Mouse (Mus musculus) retina, embryonic 14.5 days (tissue): Measurements from ENCODE around the gene Loxl4.
A peak's percentile ranks its signal among the peaks of the same experiment; 100 is the strongest.

ENCODE experiments used
- DNase-seq: peaks from one replicate; pipeline ENCODE4 v3.0.0-alpha.2; 2015; ENCODE audit warnings: low spot score

Gene Loxl4

DNA sequence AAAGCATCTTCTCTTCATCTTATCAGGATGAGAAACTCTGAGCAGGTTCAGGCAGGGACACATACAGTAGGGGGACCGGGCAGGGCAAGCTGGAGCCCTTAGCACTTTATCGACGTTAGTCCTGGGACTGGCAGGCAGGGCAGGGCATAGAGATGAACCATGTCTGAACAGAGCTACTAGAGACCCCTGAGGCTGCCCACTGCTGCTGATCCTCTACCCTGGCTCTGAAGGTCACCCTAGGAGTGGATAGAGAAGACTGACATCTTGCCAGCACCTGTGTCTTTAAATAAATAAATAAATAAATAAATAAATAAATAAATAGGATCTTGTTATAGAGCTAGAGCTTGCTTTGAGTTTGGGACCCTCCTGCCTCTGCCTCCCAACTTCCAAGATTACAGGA lies 2.9 kb downstream of the Loxl4 start:
- no peak for DNase-seq

DNA sequence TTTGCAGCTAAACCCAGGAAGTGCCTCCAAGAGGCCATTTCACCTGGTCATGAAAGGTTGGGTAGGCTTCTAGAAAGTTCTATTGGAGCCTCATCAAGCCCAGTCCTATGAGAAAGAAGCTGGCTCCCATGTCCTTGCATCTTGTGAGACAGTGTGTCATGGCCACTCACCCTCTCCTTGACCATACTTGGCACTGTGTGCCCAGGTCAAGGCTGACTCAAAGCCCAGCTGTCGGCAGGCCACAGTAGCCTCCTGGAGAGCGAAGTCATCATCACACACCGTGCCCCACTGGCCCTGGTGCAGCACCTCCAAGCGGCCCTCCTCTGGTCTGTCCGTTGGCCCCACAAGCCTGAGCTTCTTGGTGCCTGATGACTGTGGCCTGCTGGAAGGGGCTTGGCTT lies 4.5 kb downstream of the Loxl4 start:
- no peak for DNase-seq

DNA sequence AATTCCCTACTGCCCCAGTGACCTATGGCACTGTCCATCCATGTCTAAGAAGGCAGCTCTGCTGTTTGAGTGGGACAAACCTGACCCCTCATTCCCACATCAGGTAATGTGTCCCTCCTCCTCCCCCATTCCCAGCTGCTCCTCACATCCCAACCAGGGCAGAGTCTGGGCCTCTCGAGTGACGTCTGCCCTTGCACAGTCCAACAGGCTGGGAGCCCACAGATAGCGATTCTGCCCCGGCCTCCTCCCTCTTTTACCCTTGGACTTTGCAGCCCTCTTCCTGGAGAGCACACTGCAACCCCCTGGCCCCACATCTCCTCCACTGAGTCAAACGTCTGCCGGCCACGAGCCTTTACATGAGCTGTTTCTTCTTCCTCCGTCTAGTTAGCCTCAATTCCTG lies 10.0 kb downstream of the Loxl4 start:
- no peak for DNase-seq

DNA sequence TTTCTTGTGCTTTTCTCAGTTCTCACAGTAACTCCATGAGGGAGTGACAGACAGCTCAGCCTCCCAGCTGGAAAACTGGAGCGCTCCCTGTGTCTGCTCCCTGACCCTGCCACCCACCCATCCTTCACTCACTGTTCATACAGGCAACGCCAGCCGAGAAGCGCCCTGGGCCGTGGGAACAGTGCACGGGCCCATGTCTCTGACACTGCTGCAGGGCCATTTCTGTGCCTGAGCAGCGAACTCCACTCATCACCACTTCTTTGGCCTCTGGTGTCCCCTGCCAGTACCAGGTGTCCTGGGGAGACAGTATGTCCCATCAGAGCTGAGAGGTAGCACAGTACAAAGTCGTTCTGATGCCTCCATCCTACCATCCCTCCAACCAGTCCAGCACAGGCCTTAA lies 10.6 kb downstream of the Loxl4 start:
- no peak for DNase-seq

DNA sequence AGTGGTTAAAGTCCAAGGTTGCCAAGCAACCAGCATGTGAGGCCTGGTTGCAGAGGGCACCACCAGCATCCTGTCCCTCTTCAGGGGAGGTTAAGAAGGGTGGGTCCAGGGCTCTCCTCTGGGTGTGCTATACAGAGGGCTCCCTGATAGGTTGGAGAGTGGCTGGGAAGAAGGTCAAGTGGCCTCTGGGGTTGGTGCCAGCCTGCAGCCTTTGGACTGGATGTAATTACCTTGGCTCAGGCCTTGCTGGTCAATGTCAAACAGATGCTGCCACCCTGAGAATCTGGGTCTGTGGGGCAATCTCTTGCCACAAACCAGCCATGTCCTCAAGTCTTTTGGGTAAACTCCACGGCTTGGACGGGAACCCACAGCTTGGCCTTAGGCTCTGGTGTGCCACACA lies 11.2 kb downstream of the Loxl4 start:
- DNase-seq, result no peak

DNA sequence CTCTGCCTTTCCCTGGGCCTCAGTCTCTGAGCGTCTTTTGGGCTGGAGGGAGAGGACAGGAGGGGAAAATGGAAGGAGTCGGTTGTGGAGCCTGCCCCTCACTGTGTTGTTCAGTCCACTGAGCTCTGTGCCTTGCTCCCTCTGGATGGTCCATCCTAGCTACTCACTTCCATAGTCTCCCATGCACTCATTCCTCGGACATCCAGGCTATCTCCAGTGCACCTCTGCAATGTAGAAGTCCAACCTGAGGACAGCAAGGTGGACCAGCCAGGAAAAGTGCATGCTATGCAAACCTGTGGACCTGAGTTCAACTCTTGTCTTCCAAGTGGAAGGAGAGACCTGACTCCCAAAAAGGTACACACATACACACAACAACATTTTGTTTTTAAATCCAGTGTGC lies 12.0 kb downstream of the Loxl4 start:
- DNase-seq, result no peak

DNA sequence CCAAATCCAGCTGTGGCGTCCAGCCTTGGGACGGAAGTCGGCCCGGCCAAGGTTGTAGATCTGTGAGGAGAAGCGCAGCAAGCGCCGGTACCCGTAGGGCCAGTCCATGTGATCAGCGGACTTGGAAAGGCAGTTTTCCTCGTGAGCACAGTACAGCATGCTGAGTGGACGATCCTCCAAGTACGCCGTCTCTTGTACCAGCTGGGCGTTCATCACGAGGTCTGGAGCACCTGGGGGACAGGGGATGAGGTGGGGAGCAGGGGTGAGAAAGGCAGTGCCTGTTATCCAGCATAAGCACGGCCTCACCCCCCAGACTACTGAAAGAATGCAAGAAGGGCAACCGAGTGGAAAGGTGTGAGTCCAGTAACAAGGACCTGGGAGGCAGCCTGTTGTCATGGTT lies 12.7 kb downstream of the Loxl4 start:
- DNase-seq, result no peak

DNA sequence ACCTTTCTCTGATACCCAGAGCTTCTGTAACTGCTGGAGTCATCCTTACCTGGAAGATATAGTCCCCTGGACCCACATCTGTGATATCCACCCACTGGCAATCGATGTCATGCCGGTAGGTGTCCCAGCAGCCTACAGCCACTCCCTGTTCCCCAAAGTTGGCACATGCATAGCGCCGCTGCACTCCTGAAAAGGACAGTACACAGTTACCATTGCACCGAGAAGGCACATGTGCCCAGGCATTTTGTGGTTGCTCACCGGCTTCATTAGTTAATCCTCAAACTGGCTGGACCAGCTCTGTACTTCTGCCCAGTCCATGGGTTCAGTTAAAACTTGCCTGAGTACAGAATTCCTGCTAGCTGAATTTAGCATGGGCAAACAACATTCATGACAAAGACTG lies 14.7 kb downstream of the Loxl4 start:
- DNase-seq, result no peak

DNA sequence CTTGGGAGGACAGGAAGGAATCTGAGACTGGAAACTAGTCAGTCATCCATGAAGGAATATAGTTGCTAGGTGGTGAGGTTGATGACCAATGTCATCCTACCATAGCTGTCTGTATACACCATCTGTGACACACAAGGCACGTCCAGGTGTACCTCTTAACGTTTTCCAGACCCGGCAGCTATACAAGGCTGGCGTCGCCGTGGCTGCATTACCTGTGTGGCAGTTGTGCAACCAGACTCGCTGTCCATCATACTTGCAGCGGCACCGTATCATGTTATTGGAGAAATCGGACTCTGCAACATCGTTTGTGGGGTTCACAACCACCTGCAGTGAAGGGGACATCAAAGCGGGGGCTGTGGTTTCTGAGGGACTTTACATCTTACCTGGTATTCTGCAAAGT lies 15.3 kb downstream of the Loxl4 start:
- DNase-seq, result no peak

DNA sequence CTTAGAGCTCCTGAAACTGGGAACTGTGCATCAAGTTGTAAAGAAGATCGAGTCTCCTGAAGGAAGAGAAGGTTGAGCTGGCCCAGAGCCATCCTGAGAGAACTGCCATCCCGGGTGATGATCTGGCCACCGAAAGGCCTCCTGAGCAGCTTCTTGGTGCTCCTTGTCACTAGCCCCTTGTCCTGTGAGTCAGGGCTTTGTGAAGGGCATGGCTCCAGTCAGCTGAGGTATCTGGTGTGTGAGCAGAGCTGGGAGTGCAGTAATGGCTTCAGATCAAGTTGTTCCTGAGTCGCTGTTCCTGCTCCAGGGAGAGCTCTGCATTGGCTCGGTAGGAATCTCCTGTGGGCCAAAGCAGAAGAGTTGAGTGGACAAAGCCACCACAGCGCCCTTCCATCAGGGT lies 17.5 kb downstream of the Loxl4 start:
- no peak for DNase-seq

DNA sequence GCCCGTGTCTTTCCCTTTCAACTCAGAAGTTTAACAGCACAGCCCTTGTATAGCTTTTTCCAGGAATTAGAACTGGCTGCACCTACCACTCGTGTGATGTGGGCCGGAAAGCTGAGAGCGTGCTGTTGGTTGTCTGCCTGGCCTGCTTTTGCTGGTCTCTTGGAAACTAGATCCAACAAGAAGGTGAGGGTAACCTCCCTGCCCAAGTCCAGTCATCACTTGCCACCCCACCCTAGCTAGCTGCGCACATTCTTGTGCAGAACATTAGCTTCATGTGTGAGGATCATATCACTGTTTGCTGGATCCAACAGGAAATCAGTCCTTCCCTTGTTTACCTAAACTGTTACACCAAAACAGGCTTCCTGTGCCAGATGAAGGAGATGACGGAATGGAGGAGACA lies 19.2 kb downstream of the Loxl4 start:
- no peak for DNase-seq

DNA sequence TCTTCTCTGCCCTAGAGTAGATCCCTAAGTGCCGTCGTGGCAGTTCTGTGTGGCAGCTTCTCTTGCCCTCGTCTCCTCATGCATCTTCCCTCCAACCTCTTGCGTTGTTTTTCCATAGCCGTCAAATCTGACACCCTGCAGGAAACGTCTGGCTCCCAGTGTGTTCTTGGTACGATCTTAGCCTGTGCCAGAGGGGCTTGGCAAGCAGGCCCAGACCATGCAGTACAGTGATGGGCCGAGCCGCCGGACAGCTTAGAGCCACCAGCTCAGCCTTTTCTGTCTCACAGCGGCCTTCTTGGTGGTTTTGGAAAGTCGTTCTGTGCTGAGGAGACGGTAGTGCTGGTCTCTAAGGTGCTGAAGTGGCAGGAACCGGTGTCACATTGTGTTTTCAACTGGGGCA lies 21.1 kb downstream of the Loxl4 start:
- DNase-seq, result no peak

DNA sequence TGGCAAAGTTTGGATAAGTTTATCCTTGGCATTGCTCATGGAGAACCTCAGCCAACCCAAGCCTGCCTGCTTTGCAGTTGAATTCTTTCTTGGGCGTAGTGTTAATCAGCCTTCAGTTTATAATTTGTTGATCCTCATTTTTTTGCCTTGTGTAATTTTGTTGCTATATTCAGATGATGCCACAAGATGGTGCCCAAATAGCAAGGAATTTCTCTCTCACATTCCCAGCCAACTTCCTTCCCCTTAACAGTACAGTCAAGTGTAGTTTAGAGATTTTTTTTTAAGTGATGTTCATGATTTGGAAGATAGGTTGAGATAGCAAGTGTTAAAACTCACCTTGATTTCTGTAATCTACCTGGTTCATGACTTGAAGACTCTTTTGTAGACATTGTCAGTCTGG lies 23.4 kb downstream of the Loxl4 start:
- peak; percentile 38 for DNase-seq

DNA sequence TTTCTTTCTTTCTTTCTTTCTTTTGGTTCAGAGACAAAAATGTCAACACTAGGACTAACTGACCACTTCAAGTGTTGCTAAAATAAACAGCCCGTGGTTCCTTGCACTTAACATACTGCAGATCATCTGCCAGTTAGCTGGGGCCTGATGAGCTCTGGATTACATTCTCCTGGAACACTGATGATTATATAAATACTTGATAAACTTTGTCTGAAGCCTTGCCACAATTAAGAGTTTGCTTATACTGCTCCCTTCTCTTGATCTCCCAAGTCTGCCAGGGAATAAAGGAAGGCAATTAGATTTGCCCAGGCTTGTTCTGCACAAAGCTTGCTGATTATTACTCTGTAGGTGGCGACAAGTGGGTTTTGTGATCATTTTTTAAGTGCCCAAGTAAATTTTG lies 24.9 kb downstream of the Loxl4 start:
- DNase-seq, result no peak

DNA sequence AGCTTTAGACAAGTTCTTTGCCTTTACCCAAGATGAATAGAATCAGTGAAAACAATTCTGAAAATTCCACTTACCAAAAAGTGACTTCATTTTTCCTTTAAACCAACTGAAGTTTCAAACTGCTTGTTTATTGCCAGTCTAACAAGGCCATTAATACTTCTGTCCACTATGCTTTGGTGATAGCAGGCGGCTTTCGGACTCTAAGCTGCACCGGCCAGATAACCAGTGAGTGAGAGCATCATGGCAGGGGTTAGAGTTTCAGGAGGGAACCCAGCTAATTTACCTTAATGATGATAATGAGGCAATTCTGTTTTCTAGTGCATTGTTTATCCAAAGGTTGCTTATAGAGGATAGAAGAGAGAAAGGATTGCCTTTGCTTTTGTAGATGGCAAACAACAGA lies 28.4 kb downstream of the Loxl4 start:
- no peak for DNase-seq

DNA sequence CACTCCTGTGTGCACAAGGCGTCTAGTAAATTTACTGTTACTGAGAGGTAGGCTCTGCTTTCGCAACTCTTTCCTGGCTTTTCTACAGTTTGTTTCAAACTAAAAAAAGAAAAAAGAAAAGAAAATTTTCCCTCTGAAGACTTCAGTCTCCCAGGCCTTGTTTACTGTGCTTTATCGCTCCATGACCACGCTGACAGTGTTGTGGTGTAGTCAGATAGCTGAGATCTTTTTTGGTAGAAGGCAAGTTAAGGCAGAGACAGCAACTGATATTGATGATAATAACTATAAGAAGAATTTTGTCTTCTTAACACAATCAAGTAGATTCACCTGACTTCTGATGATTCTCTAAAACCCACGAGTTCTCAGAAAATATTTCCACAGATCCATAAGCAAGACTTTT lies 28.9 kb downstream of the Loxl4 start:
- DNase-seq, result no peak

DNA sequence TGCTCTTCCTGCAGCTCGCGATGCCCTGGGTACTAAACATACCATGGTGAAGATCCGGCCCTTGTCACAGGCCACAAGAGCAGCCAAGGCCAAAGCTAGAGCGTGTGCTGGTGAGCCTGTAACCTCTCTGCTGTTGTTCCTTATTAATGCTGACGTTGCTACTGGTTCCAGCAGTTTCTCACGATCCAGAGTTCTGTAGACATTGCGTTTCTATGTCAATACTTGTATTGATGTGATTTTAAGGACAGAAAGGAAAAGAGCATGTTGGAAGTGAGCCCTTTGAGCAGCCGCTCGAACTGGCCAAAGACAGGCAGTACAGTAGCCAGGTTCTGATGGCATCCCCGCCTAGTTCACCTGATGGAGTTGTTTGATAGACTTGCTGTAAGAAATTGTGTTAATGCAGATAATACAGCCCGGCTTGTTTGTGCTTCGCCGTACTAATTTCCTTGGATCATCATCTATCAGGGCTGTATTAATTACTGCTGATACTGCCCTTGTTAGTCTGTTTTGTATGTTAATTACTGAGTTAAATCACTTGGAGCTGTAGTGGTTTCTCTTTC lies 29.7 kb downstream of the Loxl4 start:
- no peak for DNase-seq

DNA sequence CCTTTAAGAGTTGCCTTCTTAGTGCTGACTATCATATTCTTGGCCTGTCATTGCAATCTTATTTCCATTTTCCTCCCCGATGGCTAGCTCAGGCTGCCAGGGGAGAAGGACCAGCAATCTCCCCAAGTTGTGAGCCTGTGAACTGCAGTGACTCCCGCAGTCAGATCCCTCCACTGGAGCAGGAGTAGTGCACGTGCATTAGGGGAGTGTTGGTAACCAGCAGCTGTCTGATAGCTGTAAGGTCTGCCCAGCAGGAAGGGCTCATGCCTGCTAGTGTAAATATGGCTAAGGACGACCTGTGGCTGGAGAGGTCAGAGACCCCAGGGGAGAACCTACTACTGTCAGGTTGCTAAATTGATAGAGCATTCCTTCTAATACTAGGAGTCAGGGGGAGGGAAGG lies 31.9 kb downstream of the Loxl4 start:
- DNase-seq, result no peak

DNA sequence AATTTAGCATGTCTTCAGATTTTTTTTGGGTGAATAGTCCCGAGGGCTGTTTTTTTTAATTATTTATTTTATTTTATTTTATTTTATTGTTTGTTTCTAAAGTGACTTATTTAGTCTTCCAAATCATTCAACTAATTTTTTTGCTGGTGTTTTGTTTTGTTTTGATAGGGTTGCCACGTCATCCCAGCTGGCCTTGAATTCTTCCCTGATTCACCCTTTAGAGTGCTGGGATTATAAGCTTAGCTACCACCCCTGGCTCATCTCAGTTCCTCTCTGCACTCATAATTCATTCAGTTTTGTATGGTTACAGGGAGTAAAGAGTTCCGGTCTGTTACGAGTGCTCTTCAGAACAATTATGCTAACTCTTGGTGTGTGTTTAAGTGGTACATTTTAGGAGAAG lies 34.0 kb downstream of the Loxl4 start:
- DNase-seq, result no peak

DNA sequence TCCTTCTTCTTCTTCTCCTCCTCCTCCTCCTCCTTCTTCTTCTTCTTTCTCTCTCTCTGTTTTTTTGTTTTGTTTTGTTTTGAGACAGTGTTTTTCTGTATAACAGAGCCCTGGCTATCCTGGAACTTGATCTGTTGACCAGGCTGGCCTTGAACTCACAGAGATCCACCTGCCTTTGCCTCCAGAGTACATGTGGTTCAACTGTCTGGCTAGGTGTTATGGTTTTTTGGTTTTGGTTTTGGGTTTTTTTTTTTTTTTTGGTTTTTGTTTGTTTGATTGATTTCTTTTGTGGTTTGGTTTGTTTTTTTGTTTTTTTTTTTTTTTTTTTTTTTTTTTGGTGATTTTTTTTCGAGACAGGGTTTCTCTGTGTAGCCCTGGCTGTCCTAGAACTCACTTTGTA lies 35.8 kb downstream of the Loxl4 start:
- DNase-seq, result no peak

DNA sequence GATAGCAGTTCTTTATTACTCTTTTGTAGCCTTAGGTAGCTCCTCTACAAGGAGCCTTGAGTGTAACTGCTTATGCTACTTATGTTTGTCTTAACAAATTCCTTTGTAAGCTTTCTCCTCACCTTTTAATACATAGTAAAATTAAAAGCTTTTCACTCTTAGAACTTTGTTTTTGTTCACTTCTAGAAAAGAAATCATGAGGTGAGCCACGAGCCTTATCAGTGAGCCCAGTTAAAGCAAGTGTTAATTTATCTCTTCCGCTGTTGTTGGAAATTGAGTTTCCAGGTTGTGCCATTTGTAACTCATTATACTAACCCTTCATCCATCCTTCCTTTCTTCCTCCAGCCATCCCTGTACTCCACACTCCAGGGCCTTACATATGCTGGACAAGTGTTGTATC lies 37.3 kb downstream of the Loxl4 start:
- no peak for DNase-seq

DNA sequence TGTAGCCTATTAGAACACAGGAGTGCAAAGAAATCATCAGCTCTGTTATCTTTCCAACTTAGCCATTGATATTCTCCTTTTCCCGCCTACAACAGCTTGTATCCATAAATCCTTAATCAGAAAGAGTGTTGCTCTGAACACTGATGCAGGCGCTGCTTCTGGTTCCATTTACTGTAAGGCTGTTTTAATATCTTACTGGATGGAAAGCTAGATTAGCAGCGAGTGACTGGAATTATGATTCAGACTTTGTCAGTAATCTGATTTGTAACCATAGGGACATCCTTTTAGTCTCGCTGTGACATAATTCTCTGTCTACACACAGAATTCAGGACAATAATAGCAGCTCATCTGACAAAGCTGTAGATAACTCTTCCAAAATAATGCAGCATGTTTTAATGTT lies 41.3 kb downstream of the Loxl4 start:
- peak; percentile 10 for DNase-seq

DNA sequence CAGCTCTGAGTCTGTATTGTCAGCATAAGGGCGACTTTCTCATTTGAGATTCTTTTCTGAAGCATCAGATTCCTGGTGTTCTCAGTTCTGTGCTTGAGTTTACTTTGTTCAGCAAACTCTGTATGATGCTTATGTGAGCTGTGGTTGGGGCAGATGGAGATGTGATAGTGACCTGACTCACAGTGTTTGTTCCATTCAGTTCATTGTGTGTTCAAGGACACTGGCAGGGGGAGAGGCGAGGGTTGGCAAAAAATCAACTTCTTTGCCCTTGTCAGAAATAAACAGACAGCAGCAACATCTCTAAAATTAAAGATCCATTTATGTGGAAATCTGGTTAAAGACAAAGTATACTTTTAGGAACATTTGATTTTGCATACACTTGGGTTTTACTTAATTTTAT lies 43.5 kb downstream of the Loxl4 start:
- no peak for DNase-seq

DNA sequence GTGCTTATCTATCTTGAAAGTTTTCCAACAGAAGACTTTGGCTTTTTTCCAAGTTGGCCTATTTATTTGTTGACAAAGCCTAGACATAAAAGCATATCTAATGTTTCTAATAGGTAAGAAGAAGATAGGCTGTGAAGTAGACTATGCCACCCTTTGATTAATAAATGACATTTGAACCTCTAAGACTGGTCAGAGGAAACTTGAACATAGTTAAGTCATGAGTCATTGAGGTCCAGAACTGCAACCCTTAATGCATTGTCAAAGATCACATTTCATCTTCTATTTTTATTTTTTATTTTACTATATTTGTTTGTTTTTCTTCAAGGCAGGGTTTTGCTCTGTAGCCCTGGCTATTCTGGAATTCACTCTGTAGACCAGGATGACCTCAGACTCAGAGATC lies 45.6 kb downstream of the Loxl4 start:
- no peak for DNase-seq
